Mouse (Mus musculus): Measurements from ENCODE around the gene Krtap19-5. TPM values are rescaled to one million over a fixed set of nuclear protein-coding genes. Genes with fewer than 3 reads are reported as not detected.

The Krtap19-5 gene
- not detected in 2 replicates for polyA plus RNA-seq (2012; rRNA removed)

GRCm38 (mm10) chr16:88896357-88896756, at the start of gene Krtap19-5:
Krtap19-5 (minus strand) TSS chr16:88896457.
- TF ChIP-seq POLR2A (IDR thresholded peaks at IDR 0.05; ENCODE audit: low read depth, low read length) (no peak), CTCF (IDR thresholded peaks at IDR 0.05; ENCODE audit: extremely low read depth, insufficient read length, insufficient replicate concordance, low read depth, low read length) (no peak)
- Histone ChIP-seq H3K27ac (ENCODE audit: insufficient read depth, low read depth, low read length) (no peak within 1 kb of the TSS), H3K4me1 (ENCODE audit: control insufficient read depth, insufficient read depth, insufficient read length, low read length) (no peaks in the 10 kb centered on the region), H3K27me3 (ENCODE audit: control insufficient read depth, insufficient read depth, low read length) (no peaks in the 10 kb centered on the region), H3K36me3 (ENCODE audit: control insufficient read depth, insufficient read depth, low read length) (no peaks in the 10 kb centered on the region), H3K4me3 (ENCODE audit: low read depth, low read length) (no peak within 1 kb of the TSS)
- WGBS = 88% methylated on average over 6 of the region's 6 CpGs

GRCm38 (mm10) chr16:88941106-88941505, 44.8 kb upstream of the Krtap19-5 start:
- WGBS = 81% methylated on average over 6 of the region's 6 CpGs
- Histone ChIP-seq H3K4me3 (ENCODE audit: low read depth, low read length) (no peak overlapping the region), H3K4me1 (ENCODE audit: control insufficient read depth, insufficient read depth, insufficient read length, low read length) (no peaks in the 10 kb centered on the region), H3K27me3 (ENCODE audit: control insufficient read depth, insufficient read depth, low read length) (no peaks in the 10 kb centered on the region), H3K36me3 (ENCODE audit: control insufficient read depth, insufficient read depth, low read length) (no peaks in the 10 kb centered on the region), H3K27ac (ENCODE audit: insufficient read depth, low read depth, low read length) (no peak overlapping the region)
- TF ChIP-seq POLR2A (IDR thresholded peaks at IDR 0.05; ENCODE audit: low read depth, low read length) (no peak), CTCF (IDR thresholded peaks at IDR 0.05; ENCODE audit: extremely low read depth, insufficient read length, insufficient replicate concordance, low read depth, low read length) (no peak)

DNA sequence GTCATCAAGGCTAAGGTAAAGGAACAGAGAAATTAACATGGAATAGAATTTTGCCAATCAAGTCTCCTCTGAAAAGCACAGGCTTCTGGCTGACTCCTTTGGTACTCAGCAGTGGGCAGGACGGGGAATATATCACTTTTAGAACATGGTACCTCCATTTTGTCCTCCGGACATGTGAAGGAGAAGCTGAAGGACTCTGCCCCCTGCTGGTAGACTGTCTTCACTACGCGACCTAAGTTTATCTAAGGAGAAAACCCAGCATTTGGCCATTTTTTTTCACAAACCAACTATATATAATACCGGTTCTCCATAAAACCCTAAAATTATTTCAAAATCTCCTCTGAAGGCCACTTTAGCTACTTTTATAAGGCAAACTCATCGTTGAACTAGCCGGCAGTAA, 42.0 kb upstream of the Krtap19-5 start:
- Histone ChIP-seq H3K4me3 (ENCODE audit: low read depth, low read length) (no peak overlapping the region), H3K4me1 (ENCODE audit: control insufficient read depth, insufficient read depth, insufficient read length, low read length) (no peaks in the 10 kb centered on the region), H3K27ac (ENCODE audit: insufficient read depth, low read depth, low read length) (no peak overlapping the region), H3K36me3 (ENCODE audit: control insufficient read depth, insufficient read depth, low read length) (no peaks in the 10 kb centered on the region), H3K27me3 (ENCODE audit: control insufficient read depth, insufficient read depth, low read length) (no peaks in the 10 kb centered on the region)
- TF ChIP-seq POLR2A (IDR thresholded peaks at IDR 0.05; ENCODE audit: low read depth, low read length) = no peak
- no peak for TF ChIP-seq CTCF (IDR thresholded peaks at IDR 0.05; ENCODE audit: extremely low read depth, insufficient read length, insufficient replicate concordance, low read depth, low read length)
- 71% methylated on average over 7 of the region's 7 CpGs for WGBS

- no peaks in the 10 kb centered on the region for H3K27me3 ChIP-seq (ENCODE audit: control insufficient read depth, insufficient read depth, low read length)
- WGBS = 85% methylated on average over 3 of the region's 3 CpGs
- H3K27ac ChIP-seq (ENCODE audit: insufficient read depth, low read depth, low read length) = no peak within 1 kb of the TSS
- TF ChIP-seq POLR2A (IDR thresholded peaks at IDR 0.05; ENCODE audit: low read depth, low read length) (no peak), CTCF (IDR thresholded peaks at IDR 0.05; ENCODE audit: extremely low read depth, insufficient read length, insufficient replicate concordance, low read depth, low read length) (no peak)
- H3K4me3 ChIP-seq (ENCODE audit: low read depth, low read length) = no peak within 1 kb of the TSS
- no peaks in the 10 kb centered on the region for H3K36me3 ChIP-seq (ENCODE audit: control insufficient read depth, insufficient read depth, low read length)
- no peaks in the 10 kb centered on the region for H3K4me1 ChIP-seq (ENCODE audit: control insufficient read depth, insufficient read depth, insufficient read length, low read length)
Measured at GRCm38 (mm10) chr16:88932165-88932564, 35.9 kb upstream of the Krtap19-5 start, which contains the start of gene Krtap19-9b. Krtap19-9b (minus strand) TSS chr16:88932265.

DNA sequence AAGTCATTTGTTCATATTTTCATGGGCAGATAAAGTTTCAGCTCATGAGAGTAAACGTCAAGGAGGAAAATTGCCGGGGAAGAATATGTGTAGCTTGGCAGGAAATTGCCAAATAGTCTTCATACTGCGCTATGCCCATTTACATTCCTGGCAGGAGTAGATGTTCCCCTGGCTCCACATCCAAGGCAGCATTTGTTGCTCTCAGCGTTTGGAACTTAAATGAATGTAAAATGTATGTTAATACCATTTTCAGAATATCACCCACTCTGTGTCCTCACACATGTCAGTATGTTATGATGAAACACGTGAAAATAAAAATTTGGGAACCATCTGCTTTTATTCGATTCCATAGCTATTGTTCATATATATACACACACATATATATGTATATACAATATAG, 9.4 kb downstream of the Krtap19-5 start:
- no peaks in the 10 kb centered on the region for H3K4me1 ChIP-seq (ENCODE audit: control insufficient read depth, insufficient read depth, insufficient read length, low read length)
- H3K4me3 ChIP-seq (ENCODE audit: low read depth, low read length) = no peak overlapping the region
- TF ChIP-seq CTCF (IDR thresholded peaks at IDR 0.05; ENCODE audit: extremely low read depth, insufficient read length, insufficient replicate concordance, low read depth, low read length) = no peak
- no peak for TF ChIP-seq POLR2A (IDR thresholded peaks at IDR 0.05; ENCODE audit: low read depth, low read length)
- H3K27me3 ChIP-seq (ENCODE audit: control insufficient read depth, insufficient read depth, low read length) = no peaks in the 10 kb centered on the region
- H3K27ac ChIP-seq (ENCODE audit: insufficient read depth, low read depth, low read length) = no peak overlapping the region
- 81% methylated on average over 6 of the region's 6 CpGs for WGBS
- H3K36me3 ChIP-seq (ENCODE audit: control insufficient read depth, insufficient read depth, low read length) = no peaks in the 10 kb centered on the region

- Histone ChIP-seq H3K27me3 (ENCODE audit: control insufficient read depth, insufficient read depth, low read length) (no peaks in the 10 kb centered on the region), H3K4me3 (ENCODE audit: low read depth, low read length) (no peak within 1 kb of the TSS), H3K4me1 (ENCODE audit: control insufficient read depth, insufficient read depth, insufficient read length, low read length) (no peaks in the 10 kb centered on the region), H3K27ac (ENCODE audit: insufficient read depth, low read depth, low read length) (no peak within 1 kb of the TSS), H3K36me3 (ENCODE audit: control insufficient read depth, insufficient read depth, low read length) (no peaks in the 10 kb centered on the region)
- no peak for TF ChIP-seq CTCF (IDR thresholded peaks at IDR 0.05; ENCODE audit: extremely low read depth, insufficient read length, insufficient replicate concordance, low read depth, low read length)
- no peak for TF ChIP-seq POLR2A (IDR thresholded peaks at IDR 0.05; ENCODE audit: low read depth, low read length)
- WGBS = 85% methylated on average over 5 of the region's 5 CpGs
Measured at GRCm38 (mm10) chr16:88884989-88885388, 11.3 kb downstream of the Krtap19-5 start, which contains the start of gene Krtap19-4. Krtap19-4 (minus strand) TSS chr16:88885089.

DNA sequence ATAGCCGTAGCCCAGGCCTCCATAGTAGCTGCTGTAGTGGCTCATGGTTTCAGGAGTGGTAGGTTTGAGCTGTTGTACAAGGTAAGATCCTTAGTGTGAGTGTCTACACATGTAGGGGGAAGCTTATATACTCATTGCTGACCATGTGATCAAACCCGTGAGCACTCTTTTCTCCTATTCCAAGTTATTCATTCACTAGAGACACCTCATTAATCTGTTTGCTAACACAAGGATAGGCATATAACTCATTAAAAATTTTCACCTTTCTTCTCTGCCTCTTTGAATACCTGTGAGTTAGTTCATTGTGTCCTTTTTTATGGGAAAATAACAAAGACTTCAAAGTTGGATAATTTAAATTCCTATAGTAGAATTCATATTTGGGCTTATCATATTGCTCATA, 18.3 kb downstream of the Krtap19-5 start, which contains the start of gene Krtap19-3:
TSS of gene Krtap19-3 (minus strand) at position 101 of the 400 bp plus-strand sequence.
- Histone ChIP-seq H3K4me1 (ENCODE audit: control insufficient read depth, insufficient read depth, insufficient read length, low read length) (no peaks in the 10 kb centered on the region), H3K36me3 (ENCODE audit: control insufficient read depth, insufficient read depth, low read length) (no peaks in the 10 kb centered on the region), H3K4me3 (ENCODE audit: low read depth, low read length) (no peak within 1 kb of the TSS), H3K27ac (ENCODE audit: insufficient read depth, low read depth, low read length) (no peak within 1 kb of the TSS), H3K27me3 (ENCODE audit: control insufficient read depth, insufficient read depth, low read length) (no peaks in the 10 kb centered on the region)
- 61% methylated on average over 2 of the region's 2 CpGs for WGBS
- TF ChIP-seq POLR2A (IDR thresholded peaks at IDR 0.05; ENCODE audit: low read depth, low read length) (no peak), CTCF (IDR thresholded peaks at IDR 0.05; ENCODE audit: extremely low read depth, insufficient read length, insufficient replicate concordance, low read depth, low read length) (no peak)

All from small intestine, adult 2 months (tissue).